Mouse (Mus musculus): ENCODE measurements around the gene Crym. TPM values are rescaled to one million over a fixed set of nuclear protein-coding genes. Genes with fewer than 3 reads are reported as not detected.

Gene Crym
- 0.21 and 0.23 TPM in 2 replicates for polyA plus RNA-seq (2012; rRNA removed)

DNA sequence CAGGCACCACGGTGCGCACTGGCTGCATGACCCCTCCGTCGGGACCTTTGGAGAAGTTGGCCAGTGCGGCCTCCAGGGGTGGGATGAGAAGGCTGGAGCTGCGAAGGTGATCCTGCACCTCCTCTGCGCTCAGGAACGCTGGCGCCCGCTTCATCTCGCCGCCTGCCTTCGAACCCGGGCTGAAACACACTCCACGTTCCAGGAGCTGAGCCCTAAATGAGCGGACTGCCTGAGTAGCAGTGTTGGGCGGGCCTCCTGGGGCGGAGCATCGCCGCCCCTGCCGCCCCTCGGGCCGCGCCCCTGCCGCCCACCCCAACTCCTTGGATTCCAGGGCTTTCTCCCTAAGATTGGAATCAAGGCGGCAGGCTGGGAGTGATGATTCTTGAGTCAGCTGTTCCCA, at the start of gene Crym:
Gene Crym, minus strand, starts transcription at position 341 of the 400 bp plus-strand sequence.

DNA sequence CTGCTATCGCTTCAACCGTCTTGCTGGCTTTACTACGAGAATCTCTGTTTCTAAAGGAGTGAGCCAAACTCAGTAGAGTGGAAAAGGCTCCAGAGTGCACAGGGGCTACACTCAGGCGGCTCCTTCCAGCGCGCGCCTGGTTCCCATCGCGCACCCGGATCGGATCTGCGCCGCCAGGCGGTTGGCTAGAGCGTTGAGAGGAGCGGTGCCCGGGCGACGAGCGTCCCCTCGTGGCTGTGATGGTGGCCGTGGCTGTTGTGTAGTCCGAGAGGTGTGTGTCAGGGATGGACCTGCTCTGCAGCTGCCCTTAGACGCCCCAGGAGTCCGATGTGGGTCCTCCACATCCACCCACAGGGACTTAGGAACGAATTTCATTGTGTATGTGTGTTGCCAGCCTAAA, 1.9 kb upstream of the Crym start, which contains the start of gene Abca14:
Gene Abca14, plus strand, starts transcription at position 173 of the 400 bp plus-strand sequence.

DNA sequence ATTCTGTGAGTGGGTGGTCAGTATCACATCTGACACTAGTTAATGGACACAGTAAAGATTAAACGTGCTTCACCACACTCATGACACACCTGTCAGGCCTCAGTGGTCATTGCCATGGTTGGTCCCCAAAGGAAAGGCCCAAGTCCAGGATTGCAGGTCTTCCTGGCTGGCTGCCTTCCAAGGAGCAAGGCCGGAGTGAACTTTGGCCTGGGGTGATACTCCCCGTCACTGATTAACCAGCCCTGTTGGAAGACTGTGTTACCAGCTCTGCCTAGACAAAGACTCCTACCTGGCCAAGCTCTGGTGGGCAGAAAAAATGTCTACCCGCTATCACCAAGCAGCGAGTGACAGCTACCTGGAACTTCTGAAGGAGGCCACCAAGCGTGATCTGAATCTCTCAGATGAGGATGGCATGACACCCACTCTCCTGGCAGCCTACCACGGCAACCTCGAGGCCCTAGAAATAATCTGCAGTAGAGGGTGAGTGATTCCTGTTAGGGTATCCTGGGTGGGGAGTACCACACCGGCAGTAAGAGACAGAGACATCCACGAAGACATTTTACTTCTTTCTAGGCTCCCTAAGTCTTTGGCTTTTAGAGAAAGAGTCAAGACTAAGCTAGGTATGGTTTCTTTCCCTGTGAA, 28.2 kb downstream of the Crym start, which contains the start of gene Anks4b:
Gene Anks4b, plus strand, starts transcription at position 256 of the 642 bp plus-strand sequence.

DNA sequence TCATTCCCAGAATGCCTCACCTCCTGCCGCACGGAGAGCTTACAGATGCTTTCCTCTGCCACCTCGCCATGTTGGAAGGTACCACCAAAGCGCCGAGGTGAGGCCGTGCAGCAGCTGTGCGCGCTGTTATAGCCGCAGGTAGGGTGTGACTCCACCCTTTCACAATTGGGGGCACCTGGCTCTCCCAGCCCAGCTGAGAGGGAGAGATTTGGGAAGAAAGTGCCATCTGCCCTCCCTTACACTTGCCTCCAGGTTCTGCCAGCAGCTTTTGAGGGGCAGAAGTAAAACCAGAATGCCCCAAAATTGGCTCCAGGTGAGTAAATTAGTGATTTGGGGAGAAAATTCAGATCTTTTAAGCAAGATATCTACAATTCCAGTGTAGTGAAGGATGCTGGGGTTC, 56.7 kb downstream of the Crym start, which contains the start of gene Zp2:
Gene Zp2, minus strand, starts transcription at position 101 of the 400 bp plus-strand sequence.

Other genes starting within 250 kb of the Crym start
- gene Dnah3, start 106.8 kb downstream of the Crym start, polyA plus RNA-seq (2012; rRNA removed), result 0.01 TPM in 2 replicates
- 2.2 and 2.6 TPM in 2 replicates for gene Tmem159, start 99.8 kb downstream of the Crym start, polyA plus RNA-seq (2012; rRNA removed)
- gene Zp2, start 56.8 kb downstream of the Crym start, polyA plus RNA-seq (2012; rRNA removed), result 0.01 and 0.02 TPM in 2 replicates
- gene Anks4b, start 28.3 kb downstream of the Crym start, polyA plus RNA-seq (2012; rRNA removed), result 9.3 and 12.2 TPM in 2 replicates
- 0.12 and 0.14 TPM in 2 replicates for gene Abca14, start 1.9 kb upstream of the Crym start, polyA plus RNA-seq (2012; rRNA removed)
- not detected in 2 replicates for gene Abca15, start 126.6 kb upstream of the Crym start, polyA plus RNA-seq (2012; rRNA removed)
- gene Abca16, start 207.5 kb upstream of the Crym start, polyA plus RNA-seq (2012; rRNA removed), result not detected in 2 replicates